Mouse (Mus musculus) C2C12 (cell line): ENCODE data around the gene Cetn3.

Experiments used
- CTCF ChIP-seq: IDR thresholded peaks from one replicate; pipeline ENCODE4 v1.5.1; 2011; ENCODE audit not compliant: control insufficient read depth, insufficient read depth, insufficient read length
- USF1 ChIP-seq: IDR thresholded peaks from one replicate; pipeline ENCODE4 v1.6.1; 2011; ENCODE audit warnings: low read depth, mild to moderate bottlenecking, control low read depth, moderate library complexity

DNA sequence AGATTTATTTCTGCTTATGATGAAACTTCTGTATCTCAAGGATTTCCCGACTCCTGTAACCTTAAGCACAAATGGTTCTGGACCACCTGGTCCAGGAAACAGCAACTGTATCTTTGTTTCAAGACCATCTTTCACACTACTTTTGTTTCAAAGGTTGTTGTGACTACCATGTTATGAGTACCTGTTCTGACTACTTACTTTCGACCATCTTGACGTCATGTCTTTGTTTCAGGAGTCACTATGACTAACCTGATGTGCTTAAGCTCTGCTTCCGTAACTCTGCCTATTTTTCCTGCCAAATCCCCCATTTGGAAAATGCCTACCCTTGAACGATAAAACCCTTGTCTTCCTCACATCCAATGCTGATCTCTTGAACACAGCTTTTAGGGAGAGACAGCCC, 55.1 kb downstream of the Cetn3 start:
- TF ChIP-seq CTCF, result no peak
- TF ChIP-seq USF1, result no peak
